Mouse (Mus musculus) neural tube, embryonic 14.5 days (tissue): ENCODE measurements around the gene Psmc5. TPM values are rescaled to one million over a fixed set of nuclear protein-coding genes. Genes with fewer than 3 reads are reported as not detected.

Experiments used
- ATAC-seq: fragments of 200-750 bp; cut with Nextera tagmentation; 2 replicates; pipeline ENCODE4 v1.8.0; 2017; ENCODE audit warnings: low read depth, mild to moderate bottlenecking, moderate TSS enrichment, moderate library complexity
- H3K27ac ChIP-seq: fragments of 300-500 bp; sonication (generic); 2 replicates; pipeline ENCODE4 v1.5.1; 2014; ENCODE audit warnings: low read depth, mild to moderate bottlenecking, control low read depth, low read length, moderate library complexity, mixed read lengths
- H3K27me3 ChIP-seq: fragments of 300-500 bp; sonication (generic); 2 replicates; pipeline ENCODE4 v1.6.1; 2014; ENCODE audit warnings: low read length; ENCODE audit not compliant: control insufficient read depth, insufficient read depth
- H3K36me3 ChIP-seq: fragments of 300-500 bp; sonication (generic); 2 replicates; pipeline ENCODE4 v1.6.1; 2014; ENCODE audit warnings: low read length, mixed read lengths; ENCODE audit not compliant: control insufficient read depth, insufficient read depth
- H3K4me1 ChIP-seq: fragments of 300-500 bp; sonication (generic); 2 replicates; pipeline ENCODE4 v1.6.1; 2014; ENCODE audit warnings: low read length; ENCODE audit not compliant: control insufficient read depth, insufficient read depth
- H3K4me2 ChIP-seq: fragments of 300-500 bp; sonication (generic); 2 replicates; pipeline ENCODE4 v1.6.1; 2014; ENCODE audit warnings: mild to moderate bottlenecking, low read depth, low read length, control low read depth
- H3K4me3 ChIP-seq: fragments of 300-500 bp; sonication (generic); 2 replicates; pipeline ENCODE4 v1.5.1; 2014; ENCODE audit warnings: low read depth, low read length, control low read depth, mixed read lengths
- H3K9ac ChIP-seq: fragments of 300-500 bp; sonication (generic); replicated peaks from 2 replicates; pipeline ENCODE4 v1.6.1; 2014; ENCODE audit warnings: low read depth, mild to moderate bottlenecking, control low read depth, low read length, mixed read lengths
- H3K9me3 ChIP-seq: fragments of 300-500 bp; sonication (generic); 2 replicates; pipeline ENCODE4 v1.6.1; 2016; ENCODE audit warnings: low read length; ENCODE audit not compliant: control insufficient read depth
- WGBS: fragments of 180-500 bp; shearing (Covaris S2); extraction: QIAGEN DNeasy Blood & Tissue Kit; methylation state at CpG from one replicate; pipeline ENCODE4 v1.1.7; 2014; 5-methylcytosine and 5-hydroxymethylcytosine counted together
- polyA plus RNA-seq: library from polyadenylated mRNA; unstranded; fragments of >200 nt; fragmentation: Nextera tagmentation; extraction: Ambion mirVana; gene quantifications from 2 replicates; pipeline ENCODE4 v1.2.1, GENCODE M21; 2014

Gene Psmc5
- polyA plus RNA-seq, 1 experiment from 2014 or later, result 300 TPM

- Histone ChIP-seq H3K36me3 (no peaks in the 10 kb centered on the region), H3K4me2 (no peak overlapping the region), H3K4me3 (no peak overlapping the region), H3K27me3 (no peaks in the 10 kb centered on the region), H3K9ac (no peak overlapping the region), H3K4me1 (no peaks in the 10 kb centered on the region), H3K9me3 (no peaks in the 10 kb centered on the region), H3K27ac (no peak overlapping the region)
- WGBS, result 75% methylated on average over 5 of the region's 5 CpGs
- no peak for ATAC-seq
These were observed 51.5 kb downstream of the Psmc5 start for GRCm38 (mm10) chr11:106307432-106307831.

GRCm38 (mm10) chr11:106308162-106308561 lies 52.2 kb downstream of the Psmc5 start:
- Histone ChIP-seq H3K9ac (no peak overlapping the region), H3K4me3 (no peak overlapping the region)
- WGBS, result 84% methylated on average over 11 of the region's 11 CpGs

GRCm38 (mm10) chr11:106310123-106310522 lies 54.2 kb downstream of the Psmc5 start:
- 75% methylated on average over 5 of the region's 5 CpGs for WGBS
- Histone ChIP-seq H3K4me2 (no peak overlapping the region), H3K27ac (no peak overlapping the region), H3K27me3 (no peaks in the 10 kb centered on the region), H3K4me1 (no peaks in the 10 kb centered on the region), H3K36me3 (no peaks in the 10 kb centered on the region), H3K4me3 (no peak overlapping the region), H3K9me3 (no peaks in the 10 kb centered on the region), H3K9ac (no peak overlapping the region)
- ATAC-seq, result no peak

More at GRCm38 (mm10) chr11:106308162-106308561, 52.2 kb downstream of the Psmc5 start:
- H3K4me1 ChIP-seq, result no peaks in the 10 kb centered on the region
- ATAC-seq, result no peak
- H3K36me3 ChIP-seq, result no peaks in the 10 kb centered on the region
- no peak overlapping the region for H3K27ac ChIP-seq
- no peaks in the 10 kb centered on the region for H3K9me3 ChIP-seq
- H3K4me2 ChIP-seq, result no peak overlapping the region
- no peaks in the 10 kb centered on the region for H3K27me3 ChIP-seq

Other genes with a start within 250 kb of the Psmc5 start
- gene Kcnh6, start 248.0 kb upstream of the Psmc5 start, polyA plus RNA-seq, result 3.3 and 9.8 TPM in 2 replicates
- gene Dcaf7, start 219.3 kb upstream of the Psmc5 start, polyA plus RNA-seq, result 143 and 164 TPM in 2 replicates
- gene Taco1, start 190.1 kb upstream of the Psmc5 start, polyA plus RNA-seq, result 7.1 and 7.3 TPM in 2 replicates
- 11.0 and 15.9 TPM in 2 replicates for gene Map3k3, start 171.5 kb upstream of the Psmc5 start, polyA plus RNA-seq
- gene Gm10840, start 95.3 kb upstream of the Psmc5 start, polyA plus RNA-seq, result 0.88 TPM in 1 of 2 replicates, not detected in the other
- gene Limd2, start 95.3 kb upstream of the Psmc5 start, polyA plus RNA-seq, result 120 and 140 TPM in 2 replicates
- 33.0 and 34.8 TPM in 2 replicates for gene Strada, start 54.0 kb upstream of the Psmc5 start, polyA plus RNA-seq
- gene Ccdc47, start 39.8 kb upstream of the Psmc5 start, polyA plus RNA-seq, result 78.3 and 99.4 TPM in 2 replicates
- 73.2 and 97.4 TPM in 2 replicates for gene Ddx42, start 39.2 kb upstream of the Psmc5 start, polyA plus RNA-seq
- gene Ftsj3, start 75 bp upstream of the Psmc5 start, polyA plus RNA-seq, result 29.6 and 36.3 TPM in 2 replicates
- 10.3 and 21.4 TPM in 2 replicates for gene Smarcd2, start 16.8 kb downstream of the Psmc5 start, polyA plus RNA-seq
- gene Tcam1, start 20.5 kb downstream of the Psmc5 start, polyA plus RNA-seq, result 0.27 TPM in 1 of 2 replicates, not detected in the other
- not detected in 2 replicates for gene Gh, start 45.7 kb downstream of the Psmc5 start, polyA plus RNA-seq
- gene Cd79b, start 58.6 kb downstream of the Psmc5 start, polyA plus RNA-seq, result 0.68 and 0.89 TPM in 2 replicates
- gene Scn4a, start 97.1 kb downstream of the Psmc5 start, polyA plus RNA-seq, result 0.06 TPM in 1 of 2 replicates, not detected in the other
- gene Prr29, start 109.3 kb downstream of the Psmc5 start, polyA plus RNA-seq, result not detected in 2 replicates
- gene Icam2, start 131.9 kb downstream of the Psmc5 start, polyA plus RNA-seq, result 5.1 and 14.2 TPM in 2 replicates
- 7.4 and 7.6 TPM in 2 replicates for gene Ern1, start 231.7 kb downstream of the Psmc5 start, polyA plus RNA-seq